Mouse (Mus musculus) stomach, embryonic 15.5 days (tissue): Measurements from ENCODE around the gene Epha3. TPM values are rescaled to one million over a fixed set of nuclear protein-coding genes. Genes with fewer than 3 reads are reported as not detected.

ENCODE experiments used
- ATAC-seq: fragments of 200-750 bp; cut with Nextera tagmentation; 2 replicates; pipeline ENCODE4 v1.8.0; 2017; ENCODE audit warnings: low read depth, moderate number of reproducible peaks, moderate TSS enrichment; ENCODE audit not compliant: insufficient read depth, low FRiP score
- H3K27ac ChIP-seq: fragments of 300-500 bp; sonication (generic); 2 replicates; pipeline ENCODE4 v1.5.1; 2015; ENCODE audit warnings: mild to moderate bottlenecking, inconsistent platforms
- H3K27me3 ChIP-seq: fragments of 300-500 bp; sonication (generic); replicated peaks from 2 replicates; pipeline ENCODE4 v1.6.1; 2015; ENCODE audit warnings: inconsistent platforms
- H3K36me3 ChIP-seq: fragments of 300-500 bp; sonication (generic); 2 replicates; pipeline ENCODE4 v1.6.1; 2015; ENCODE audit warnings: inconsistent platforms
- H3K4me1 ChIP-seq: fragments of 300-500 bp; sonication (generic); 2 replicates; pipeline ENCODE4 v1.6.1; 2015; ENCODE audit warnings: inconsistent platforms
- H3K4me2 ChIP-seq: fragments of 300-500 bp; sonication (generic); 2 replicates; pipeline ENCODE4 v1.6.1; 2015; ENCODE audit warnings: mild to moderate bottlenecking, inconsistent platforms
- H3K4me3 ChIP-seq: fragments of 300-500 bp; sonication (generic); replicated peaks from 2 replicates; pipeline ENCODE4 v1.5.1; 2015; ENCODE audit warnings: inconsistent platforms
- H3K9ac ChIP-seq: fragments of 300-500 bp; sonication (generic); 2 replicates; pipeline ENCODE4 v1.6.1; 2015; ENCODE audit warnings: inconsistent platforms
- H3K9me3 ChIP-seq: fragments of 300-500 bp; sonication (generic); 2 replicates; pipeline ENCODE4 v1.6.1; 2016; ENCODE audit warnings: inconsistent platforms
- WGBS: fragments of 180-500 bp; shearing (Covaris S2); methylation state at CpG from one replicate; pipeline ENCODE4 v1.1.7; 2015; 5-methylcytosine and 5-hydroxymethylcytosine counted together
- polyA plus RNA-seq: library from polyadenylated mRNA; unstranded; fragments of >200 nt; fragmentation: Nextera tagmentation; extraction: Ambion mirVana; gene quantifications from 2 replicates; pipeline ENCODE4 v1.2.1, GENCODE M21; 2015

The Epha3 gene
- polyA plus RNA-seq, 1 experiment from 2014 or later = 14.8 TPM

- Histone ChIP-seq H3K9me3 (no peaks in the 10 kb centered on the region), H3K27me3 (no peaks in the 10 kb centered on the region), H3K4me2 (no peak overlapping the region), H3K27ac (no peak overlapping the region), H3K36me3 (no peaks in the 10 kb centered on the region), H3K9ac (no peak overlapping the region), H3K4me1 (no peaks in the 10 kb centered on the region), H3K4me3 (no peak overlapping the region)
- WGBS = 40% methylated on average over 2 of the region's 2 CpGs
- no peak for ATAC-seq
These were observed 221.3 kb downstream of the Epha3 start for GRCm38 (mm10) chr16:63642641-63643040.

GRCm38 (mm10) chr16:63641603-63642002 is 222.4 kb downstream of the Epha3 start:
- no peaks in the 10 kb centered on the region for H3K27me3 ChIP-seq
- no peak for ATAC-seq
- H3K9me3 ChIP-seq = no peaks in the 10 kb centered on the region
- WGBS = 48% methylated on average over 3 of the region's 3 CpGs
- H3K27ac ChIP-seq = no peak overlapping the region
- H3K9ac ChIP-seq = no peak overlapping the region
- no peaks in the 10 kb centered on the region for H3K36me3 ChIP-seq
- H3K4me3 ChIP-seq = no peak overlapping the region
- H3K4me2 ChIP-seq = no peak overlapping the region
- H3K4me1 ChIP-seq = no peaks in the 10 kb centered on the region

- WGBS = 40% methylated on average over 6 of the region's 6 CpGs
- no peaks in the 10 kb centered on the region for H3K36me3 ChIP-seq
- H3K4me2 ChIP-seq = no peak overlapping the region
- no peaks in the 10 kb centered on the region for H3K9me3 ChIP-seq
- H3K27ac ChIP-seq = no peak overlapping the region
- H3K9ac ChIP-seq = no peak overlapping the region
- H3K27me3 ChIP-seq = no peaks in the 10 kb centered on the region
- H3K4me1 ChIP-seq = no peaks in the 10 kb centered on the region
- H3K4me3 ChIP-seq = no peak overlapping the region
- ATAC-seq = no peak
These were observed 225.3 kb downstream of the Epha3 start for GRCm38 (mm10) chr16:63638701-63639100.

GRCm38 (mm10) chr16:63633748-63634166 is 230.2 kb downstream of the Epha3 start:
- ATAC-seq = no peak
- Histone ChIP-seq H3K9ac (no peak overlapping the region), H3K36me3 (no peaks in the 10 kb centered on the region), H3K4me2 (no peak overlapping the region), H3K4me1 (no peaks in the 10 kb centered on the region), H3K4me3 (no peak overlapping the region), H3K27me3 (no peaks in the 10 kb centered on the region), H3K27ac (no peak overlapping the region), H3K9me3 (no peaks in the 10 kb centered on the region)
- 91% methylated on average over 5 of the region's 5 CpGs for WGBS

GRCm38 (mm10) chr16:63625229-63625628 is 238.7 kb downstream of the Epha3 start:
- no peaks in the 10 kb centered on the region for H3K9me3 ChIP-seq
- H3K4me1 ChIP-seq = no peaks in the 10 kb centered on the region
- H3K4me2 ChIP-seq = no peak overlapping the region
- no peak overlapping the region for H3K27ac ChIP-seq
- no peaks in the 10 kb centered on the region for H3K27me3 ChIP-seq
- ATAC-seq = no peak
- no peaks in the 10 kb centered on the region for H3K36me3 ChIP-seq
- H3K9ac ChIP-seq = no peak overlapping the region
- no peak overlapping the region for H3K4me3 ChIP-seq

GRCm38 (mm10) chr16:63621845-63622244 is 242.1 kb downstream of the Epha3 start:
- no peak for ATAC-seq
- Histone ChIP-seq H3K27ac (no peak overlapping the region), H3K9ac (no peak overlapping the region), H3K27me3 (no peaks in the 10 kb centered on the region), H3K4me1 (no peaks in the 10 kb centered on the region), H3K36me3 (no peaks in the 10 kb centered on the region), H3K4me2 (no peak overlapping the region), H3K4me3 (no peak overlapping the region), H3K9me3 (no peaks in the 10 kb centered on the region)
- 74% methylated on average over 6 of the region's 6 CpGs for WGBS

GRCm38 (mm10) chr16:63615396-63615795 is 248.6 kb downstream of the Epha3 start:
- no peak overlapping the region for H3K4me2 ChIP-seq
- H3K4me3 ChIP-seq = no peak overlapping the region
- 41% methylated on average over 3 of the region's 3 CpGs for WGBS
- no peak overlapping the region for H3K27ac ChIP-seq
- no peaks in the 10 kb centered on the region for H3K27me3 ChIP-seq
- H3K4me1 ChIP-seq = no peaks in the 10 kb centered on the region
- no peak for ATAC-seq
- H3K36me3 ChIP-seq = no peaks in the 10 kb centered on the region
- H3K9me3 ChIP-seq = no peaks in the 10 kb centered on the region
- H3K9ac ChIP-seq = no peak overlapping the region

- Histone ChIP-seq H3K9ac (no peak overlapping the region), H3K4me1 (no peaks in the 10 kb centered on the region), H3K27ac (no peak overlapping the region), H3K27me3 (no peaks in the 10 kb centered on the region), H3K36me3 (no peaks in the 10 kb centered on the region), H3K9me3 (no peaks in the 10 kb centered on the region), H3K4me3 (no peak overlapping the region), H3K4me2 (no peak overlapping the region)
- WGBS = 46% methylated on average over 4 of the region's 4 CpGs
- no peak; the same call in 1 of the 2 replicates for ATAC-seq
These were observed 251.0 kb downstream of the Epha3 start for GRCm38 (mm10) chr16:63613006-63613405.

- ATAC-seq = no peak
- Histone ChIP-seq H3K27ac (no peak overlapping the region), H3K4me2 (no peak overlapping the region), H3K4me1 (no peaks in the 10 kb centered on the region), H3K27me3 (no peaks in the 10 kb centered on the region), H3K36me3 (no peaks in the 10 kb centered on the region), H3K9me3 (no peaks in the 10 kb centered on the region), H3K4me3 (no peak overlapping the region), H3K9ac (no peak overlapping the region)
- 21% methylated on average over 3 of the region's 3 CpGs for WGBS
These were observed 263.7 kb downstream of the Epha3 start for GRCm38 (mm10) chr16:63600229-63600628.

GRCm38 (mm10) chr16:63594656-63595055 is 269.3 kb downstream of the Epha3 start:
- Histone ChIP-seq H3K36me3 (no peaks in the 10 kb centered on the region), H3K9ac (no peak overlapping the region), H3K4me3 (no peak overlapping the region), H3K4me1 (no peaks in the 10 kb centered on the region), H3K27me3 (no peaks in the 10 kb centered on the region), H3K27ac (no peak overlapping the region), H3K9me3 (no peaks in the 10 kb centered on the region), H3K4me2 (no peak overlapping the region)
- WGBS = 81% methylated on average over 4 of the region's 4 CpGs
- ATAC-seq = no peak

- H3K9ac ChIP-seq = no peak overlapping the region
- H3K27me3 ChIP-seq = no peaks in the 10 kb centered on the region
- H3K4me1 ChIP-seq = no peaks in the 10 kb centered on the region
- WGBS = 54% methylated on average over 4 of the region's 4 CpGs
- H3K4me2 ChIP-seq = no peak overlapping the region
- H3K36me3 ChIP-seq = no peaks in the 10 kb centered on the region
- ATAC-seq = no peak
- no peak overlapping the region for H3K27ac ChIP-seq
- H3K4me3 ChIP-seq = no peak overlapping the region
- no peaks in the 10 kb centered on the region for H3K9me3 ChIP-seq
These were observed 294.2 kb downstream of the Epha3 start for GRCm38 (mm10) chr16:63569746-63570145.

- H3K9me3 ChIP-seq = no peaks in the 10 kb centered on the region
- no peak overlapping the region for H3K4me3 ChIP-seq
- H3K27ac ChIP-seq = no peak overlapping the region
- WGBS = 55% methylated on average over 17 of the region's 17 CpGs
- no peaks in the 10 kb centered on the region for H3K36me3 ChIP-seq
- H3K4me1 ChIP-seq = no peaks in the 10 kb centered on the region
- peak; percentile 66; the same call in 1 of the 2 replicates for ATAC-seq
- H3K9ac ChIP-seq = no peak overlapping the region
- H3K27me3 ChIP-seq = no peaks in the 10 kb centered on the region
- H3K4me2 ChIP-seq = no peak overlapping the region
These were observed 297.7 kb downstream of the Epha3 start for GRCm38 (mm10) chr16:63566106-63566836.
